Mouse (Mus musculus) midbrain, embryonic 11.5 days (tissue): ENCODE measurements around the gene Uhrf2. TPM values are rescaled to one million over a fixed set of nuclear protein-coding genes. Genes with fewer than 3 reads are reported as not detected.
A peak's percentile ranks its signal among the peaks of the same experiment; 100 is the strongest.

Source experiments
- ATAC-seq: fragments of 200-750 bp; cut with Nextera tagmentation; 2 replicates; pipeline ENCODE4 v1.8.0; 2017; ENCODE audit warnings: moderate TSS enrichment, moderate library complexity; ENCODE audit not compliant: low FRiP score
- DNase-seq: peaks from one replicate; pipeline ENCODE4 v3.0.0; 2015; ENCODE audit warnings: low spot score; ENCODE audit errors: missing footprints
- H3K27ac ChIP-seq: fragments of 300-500 bp; sonication (generic); 2 replicates; pipeline ENCODE4 v1.5.1; 2014; ENCODE audit warnings: low read depth, low read length
- H3K27me3 ChIP-seq: fragments of 300-500 bp; sonication (generic); 2 replicates; pipeline ENCODE4 v1.6.1; 2014; ENCODE audit warnings: mild to moderate bottlenecking, low read length, moderate library complexity, mixed read lengths; ENCODE audit not compliant: control insufficient read depth, insufficient read depth
- H3K36me3 ChIP-seq: fragments of 300-500 bp; sonication (generic); 2 replicates; pipeline ENCODE4 v1.6.1; 2014; ENCODE audit warnings: mild to moderate bottlenecking, low read length, moderate library complexity, mixed read lengths; ENCODE audit not compliant: control insufficient read depth, insufficient read depth
- H3K4me1 ChIP-seq: fragments of 300-500 bp; sonication (generic); 2 replicates; pipeline ENCODE4 v1.6.1; 2014; ENCODE audit warnings: low read length; ENCODE audit not compliant: control insufficient read depth, insufficient read depth
- H3K4me2 ChIP-seq: fragments of 300-500 bp; sonication (generic); 2 replicates; pipeline ENCODE4 v1.6.1; 2014; ENCODE audit warnings: mild to moderate bottlenecking, moderate library complexity
- H3K4me3 ChIP-seq: fragments of 300-500 bp; sonication (generic); 2 replicates; pipeline ENCODE4 v1.5.1; 2014; ENCODE audit warnings: low read depth, low read length
- H3K9ac ChIP-seq: fragments of 300-500 bp; sonication (generic); 2 replicates; pipeline ENCODE4 v1.6.1; 2014; ENCODE audit warnings: low read length
- H3K9me3 ChIP-seq: fragments of 300-500 bp; sonication (generic); 2 replicates; pipeline ENCODE4 v1.6.1; 2016; ENCODE audit warnings: low read length; ENCODE audit not compliant: control insufficient read depth
- WGBS: fragments of 180-500 bp; shearing (Covaris S2); extraction: QIAGEN DNeasy Blood & Tissue Kit; methylation state at CpG from one replicate; pipeline ENCODE4 v1.1.7; 2014; 5-methylcytosine and 5-hydroxymethylcytosine counted together
- polyA plus RNA-seq: library from polyadenylated mRNA; unstranded; fragments of >200 nt; fragmentation: Nextera tagmentation; extraction: Ambion mirVana; gene quantifications from 2 replicates; pipeline ENCODE4 v1.2.1, GENCODE M21; 2014

Uhrf2 gene
- polyA plus RNA-seq, 1 experiment from 2014 or later, result 80.3 TPM

DNA sequence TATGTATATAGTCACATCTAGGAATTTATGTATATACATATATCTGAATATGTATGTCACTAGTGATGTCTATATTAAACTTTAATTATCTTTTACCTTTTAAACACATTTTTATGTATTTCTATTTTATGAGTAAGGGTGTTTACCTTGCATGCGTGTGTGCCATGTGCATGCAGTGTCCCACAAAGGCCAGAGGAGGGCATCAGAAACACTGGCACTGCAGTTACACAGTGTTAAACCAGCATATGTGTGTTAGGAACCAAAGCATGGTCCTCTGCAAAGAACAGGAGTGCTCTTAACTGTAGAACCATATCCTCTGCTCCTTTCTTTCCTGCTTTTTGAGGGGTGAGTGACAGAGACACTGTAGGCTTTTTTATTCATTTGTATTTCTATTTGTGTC lies 14.3 kb downstream of the Uhrf2 start:
- DNase-seq (no peak), ATAC-seq (no peak)
- H3K9me3 ChIP-seq, result no peaks in the 10 kb centered on the region
- peaks cover 10% of the 10 kb centered on the region; the same call in 1 of the 2 replicates for H3K36me3 ChIP-seq
- H3K4me1 ChIP-seq, result no peaks in the 10 kb centered on the region
- no peaks in the 10 kb centered on the region for H3K27me3 ChIP-seq
- WGBS, result 92% methylated on average over 1 of the region's 1 CpGs
- no peak overlapping the region for H3K4me2 ChIP-seq
- no peak overlapping the region for H3K9ac ChIP-seq
- H3K4me3 ChIP-seq, result no peak overlapping the region
- no peak overlapping the region for H3K27ac ChIP-seq

DNA sequence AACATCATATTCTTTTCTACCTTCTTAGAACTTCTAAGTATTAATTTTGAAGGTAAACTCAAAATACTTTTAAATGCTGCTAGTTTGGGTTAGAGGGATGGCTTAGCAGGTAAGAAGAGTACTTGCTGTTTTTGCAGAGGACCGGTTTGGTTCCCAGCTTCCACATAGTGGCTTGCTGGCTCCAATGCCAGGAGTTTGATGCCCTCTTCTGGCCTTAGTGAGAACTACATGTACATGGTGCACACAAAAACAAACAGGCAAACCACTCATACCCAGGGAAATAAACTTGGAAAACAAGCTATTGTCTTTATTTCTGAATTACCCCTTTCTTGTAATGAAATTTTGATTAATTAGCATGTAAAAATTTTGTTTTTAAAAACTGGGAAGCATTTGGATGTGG lies 15.5 kb downstream of the Uhrf2 start:
- H3K4me1 ChIP-seq, result no peaks in the 10 kb centered on the region
- H3K36me3 ChIP-seq, result peaks cover 10% of the 10 kb centered on the region; the same call in 1 of the 2 replicates
- H3K4me3 ChIP-seq, result no peak overlapping the region
- no peaks in the 10 kb centered on the region for H3K27me3 ChIP-seq
- WGBS, result 63% methylated on average over 1 of the region's 1 CpGs
- H3K4me2 ChIP-seq, result no peak overlapping the region
- H3K27ac ChIP-seq, result no peak overlapping the region
- ATAC-seq (no peak), DNase-seq (no peak)
- no peak overlapping the region for H3K9ac ChIP-seq
- no peaks in the 10 kb centered on the region for H3K9me3 ChIP-seq

- Histone ChIP-seq H3K4me2 (no peak overlapping the region), H3K4me1 (no peaks in the 10 kb centered on the region), H3K9ac (no peak overlapping the region), H3K27me3 (no peaks in the 10 kb centered on the region), H3K27ac (no peak overlapping the region), H3K36me3 (no peaks in the 10 kb centered on the region; the same call in 1 of the 2 replicates), H3K4me3 (no peak overlapping the region), H3K9me3 (no peaks in the 10 kb centered on the region)
- ATAC-seq, result no peak
- peak; percentile 39 for DNase-seq
- 69% methylated on average over 2 of the region's 2 CpGs for WGBS
These were observed 20.3 kb downstream of the Uhrf2 start for GRCm38 (mm10) chr19:30050584-30050983.

GRCm38 (mm10) chr19:30051479-30051878 lies 21.2 kb downstream of the Uhrf2 start:
- H3K4me1 ChIP-seq, result no peaks in the 10 kb centered on the region
- H3K4me3 ChIP-seq, result no peak overlapping the region
- H3K27me3 ChIP-seq, result no peaks in the 10 kb centered on the region
- no peak overlapping the region for H3K27ac ChIP-seq
- DNase-seq (peak; percentile 75), ATAC-seq (no peak)
- no peak overlapping the region for H3K4me2 ChIP-seq
- WGBS, result 92% methylated on average over 3 of the region's 3 CpGs
- H3K9me3 ChIP-seq, result no peaks in the 10 kb centered on the region
- no peaks in the 10 kb centered on the region for H3K36me3 ChIP-seq
- no peak overlapping the region for H3K9ac ChIP-seq

DNA sequence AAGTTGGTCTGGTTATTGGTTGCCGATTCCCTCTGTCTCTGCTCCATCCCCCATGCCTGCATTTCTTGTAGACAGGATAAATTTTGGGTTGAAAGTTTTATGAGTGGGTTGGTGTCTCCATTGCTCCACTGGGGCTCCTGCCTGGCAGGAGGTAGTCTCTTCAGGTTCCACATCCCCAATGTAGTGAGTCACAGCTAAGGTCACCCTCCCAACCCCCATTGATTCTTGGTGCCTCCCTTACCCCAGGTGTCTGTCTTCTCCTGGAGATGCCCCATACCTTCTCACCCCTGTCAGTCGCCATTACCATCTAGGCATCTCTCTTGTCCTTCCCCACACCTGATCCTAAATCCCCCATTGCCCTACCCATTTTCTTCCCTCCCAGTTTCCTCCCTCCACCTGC lies 23.9 kb downstream of the Uhrf2 start:
- H3K9ac ChIP-seq, result no peak overlapping the region
- H3K9me3 ChIP-seq, result no peaks in the 10 kb centered on the region
- WGBS, result 83% methylated on average over 2 of the region's 2 CpGs
- H3K27ac ChIP-seq, result no peak overlapping the region
- peak; percentile 57 for DNase-seq
- no peaks in the 10 kb centered on the region for H3K36me3 ChIP-seq
- no peaks in the 10 kb centered on the region for H3K4me1 ChIP-seq
- H3K4me3 ChIP-seq, result no peak overlapping the region
- H3K27me3 ChIP-seq, result no peaks in the 10 kb centered on the region
- ATAC-seq, result no peak
- H3K4me2 ChIP-seq, result no peak overlapping the region

DNA sequence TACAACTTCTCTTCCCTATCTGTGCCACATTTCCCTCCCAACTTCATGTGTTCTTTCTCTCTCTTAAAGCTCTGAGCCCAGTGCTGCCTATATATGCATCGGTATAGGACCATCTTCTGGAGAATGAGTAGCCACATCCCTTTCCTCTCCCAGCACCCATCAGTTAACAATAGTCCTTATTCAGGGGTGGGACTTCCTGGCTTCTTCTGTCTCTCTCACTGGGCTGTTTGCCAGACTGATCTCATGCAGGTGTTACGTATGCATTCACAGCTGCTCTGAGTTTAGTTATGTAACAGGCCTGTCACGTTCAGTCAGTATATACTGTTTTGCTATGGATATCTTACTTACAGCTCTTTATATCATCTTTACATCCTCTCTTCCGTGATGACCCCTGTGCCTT lies 35.5 kb downstream of the Uhrf2 start:
- Histone ChIP-seq H3K36me3 (no peaks in the 10 kb centered on the region), H3K9ac (no peak overlapping the region), H3K4me3 (no peak overlapping the region), H3K9me3 (no peaks in the 10 kb centered on the region), H3K4me2 (no peak overlapping the region), H3K27ac (no peak overlapping the region), H3K27me3 (no peaks in the 10 kb centered on the region), H3K4me1 (no peaks in the 10 kb centered on the region)
- ATAC-seq, result no peak
- 89% methylated on average over 4 of the region's 4 CpGs for WGBS
- DNase-seq, result no peak

DNA sequence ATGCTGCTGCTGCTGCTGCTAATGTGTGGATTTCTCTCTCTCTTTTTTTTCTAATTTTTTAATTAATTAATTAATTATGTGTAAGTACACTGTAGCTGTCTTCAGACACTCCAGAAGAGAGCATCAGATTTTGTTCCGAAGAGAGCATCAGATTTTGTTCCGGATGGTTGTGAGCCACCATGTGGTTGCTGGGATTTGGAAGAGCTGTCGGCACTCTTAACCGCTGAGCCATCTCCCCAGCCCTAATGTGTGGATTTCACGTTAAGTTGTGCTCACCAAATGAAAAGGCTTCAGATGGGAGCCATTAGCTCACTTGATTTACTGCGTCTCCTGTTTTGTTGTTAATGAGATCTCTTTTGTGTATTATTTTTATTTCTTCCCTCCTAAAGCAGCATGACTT lies 59.9 kb downstream of the Uhrf2 start:
- Histone ChIP-seq H3K9ac (no peak overlapping the region), H3K27ac (no peak overlapping the region), H3K4me3 (no peak overlapping the region), H3K9me3 (no peaks in the 10 kb centered on the region), H3K4me1 (no peaks in the 10 kb centered on the region), H3K36me3 (peaks cover 13% of the 10 kb centered on the region; the same call in 1 of the 2 replicates), H3K4me2 (no peak overlapping the region), H3K27me3 (no peaks in the 10 kb centered on the region)
- ATAC-seq (no peak), DNase-seq (no peak)
- WGBS, result 90% methylated on average over 6 of the region's 6 CpGs

- WGBS, result 91% methylated on average over 12 of the region's 12 CpGs
- H3K4me2 ChIP-seq, result no peak overlapping the region
- ATAC-seq (no peak), DNase-seq (no peak)
- H3K36me3 ChIP-seq, result peaks cover 9% of the 10 kb centered on the region; the same call in 1 of the 2 replicates
- no peak overlapping the region for H3K9ac ChIP-seq
- H3K27ac ChIP-seq, result no peak overlapping the region
- H3K4me3 ChIP-seq, result no peak overlapping the region
- H3K27me3 ChIP-seq, result no peaks in the 10 kb centered on the region
- H3K9me3 ChIP-seq, result no peaks in the 10 kb centered on the region
- no peaks in the 10 kb centered on the region for H3K4me1 ChIP-seq
These were observed 61.5 kb downstream of the Uhrf2 start for GRCm38 (mm10) chr19:30091644-30092295.

DNA sequence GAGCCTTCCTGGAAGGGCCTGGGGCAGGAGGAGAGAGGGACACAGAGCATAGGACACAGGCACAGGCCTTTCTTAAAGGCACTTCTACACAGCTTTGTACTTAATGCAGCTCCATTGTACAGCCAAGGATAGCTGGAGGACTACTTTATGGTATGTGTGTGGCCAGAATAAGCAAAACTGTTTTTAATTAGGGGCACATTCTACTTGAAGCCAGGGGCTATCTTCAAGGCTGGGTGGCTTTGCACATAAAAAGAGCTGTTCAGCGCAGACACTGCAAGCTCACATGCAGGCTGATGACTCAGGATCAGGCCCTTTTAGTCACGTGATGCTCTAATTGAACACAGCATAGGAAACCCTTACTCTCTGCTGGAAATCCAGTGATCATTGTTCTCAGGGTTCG lies 65.9 kb downstream of the Uhrf2 start:
- ATAC-seq (peak; percentile 35), DNase-seq (peak; percentile 88)
- Histone ChIP-seq H3K4me1 (no peaks in the 10 kb centered on the region), H3K9me3 (no peaks in the 10 kb centered on the region), H3K4me2 (no peak overlapping the region), H3K27me3 (no peaks in the 10 kb centered on the region), H3K27ac (no peak overlapping the region), H3K9ac (no peak overlapping the region), H3K36me3 (peaks cover 15% of the 10 kb centered on the region), H3K4me3 (no peak overlapping the region)
- WGBS, result 56% methylated on average over 3 of the region's 3 CpGs
